Mouse (Mus musculus) erythroblast, embryonic 14.5 days (primary cell): Measurements from ENCODE around the gene Lactbl1.

Source experiments
- GATA1 ChIP-seq: IDR thresholded peaks from 2 replicates; pipeline ENCODE4 v1.6.1; 2012; ENCODE audit warnings: low read length, inconsistent platforms, mixed read lengths
- TAL1 ChIP-seq: IDR thresholded peaks from 3 replicates; pipeline ENCODE4 v1.6.1; 2012; ENCODE audit warnings: low read length, inconsistent platforms, mixed read lengths

DNA sequence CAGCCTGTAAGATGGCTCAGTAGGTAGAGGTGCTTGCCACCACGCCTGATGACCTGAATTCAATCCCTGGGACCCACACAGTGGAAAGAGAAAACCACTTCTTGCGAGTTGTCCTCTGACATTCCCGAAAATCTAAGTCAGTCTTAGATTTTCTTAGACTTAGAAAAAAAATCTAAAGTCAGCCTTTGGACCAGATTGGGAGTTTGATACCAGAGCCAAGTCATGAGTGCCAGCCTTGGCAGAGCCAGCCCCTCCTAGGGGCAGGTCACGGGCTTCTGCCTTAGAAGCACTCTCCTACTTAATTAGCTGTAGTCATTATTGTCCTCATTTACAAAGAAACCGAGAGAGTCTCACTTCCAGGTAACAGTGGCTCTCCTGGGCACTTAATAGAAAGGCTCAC is 465 bp upstream of the Lactbl1 start:
- TF ChIP-seq GATA1 = no peak
- TF ChIP-seq TAL1 = no peak
